Mouse (Mus musculus) midbrain, embryonic 12.5 days (tissue): ENCODE measurements at regions not wholly inside any gene's neighbourhood (a gene's known extent, or its start where the extent isn't known, plus 50 kb on each side); places are given as distances from the start of the nearest gene placed in this dataset.

Experiments
- ATAC-seq: fragments of 200-750 bp; cut with Nextera tagmentation; 2 replicates; pipeline ENCODE4 v1.8.0; 2017; ENCODE audit warnings: low read depth, moderate TSS enrichment, moderate library complexity; ENCODE audit not compliant: low FRiP score
- H3K27ac ChIP-seq: fragments of 300-500 bp; sonication (generic); replicated peaks from 2 replicates; pipeline ENCODE4 v1.5.1; 2016; ENCODE audit warnings: mild to moderate bottlenecking
- H3K27me3 ChIP-seq: fragments of 300-500 bp; sonication (generic); 2 replicates; pipeline ENCODE4 v1.6.1; 2016; ENCODE audit warnings: mild to moderate bottlenecking
- H3K36me3 ChIP-seq: fragments of 300-500 bp; sonication (generic); 2 replicates; pipeline ENCODE4 v1.6.1; 2016
- H3K4me1 ChIP-seq: fragments of 300-500 bp; sonication (generic); 2 replicates; pipeline ENCODE4 v1.6.1; 2016
- H3K4me2 ChIP-seq: fragments of 300-500 bp; sonication (generic); replicated peaks from 2 replicates; pipeline ENCODE4 v1.6.1; 2016; ENCODE audit warnings: mild to moderate bottlenecking, moderate library complexity
- H3K4me3 ChIP-seq: fragments of 300-500 bp; sonication (generic); 2 replicates; pipeline ENCODE4 v1.5.1; 2016; ENCODE audit warnings: mild to moderate bottlenecking
- H3K9ac ChIP-seq: fragments of 300-500 bp; sonication (generic); replicated peaks from 2 replicates; pipeline ENCODE4 v1.6.1; 2016; ENCODE audit warnings: mild to moderate bottlenecking, moderate library complexity
- H3K9me3 ChIP-seq: fragments of 300-500 bp; sonication (generic); 2 replicates; pipeline ENCODE4 v1.6.1; 2016; ENCODE audit warnings: mild to moderate bottlenecking
- WGBS: fragments of 180-500 bp; shearing (Covaris S2); methylation state at CpG from one replicate; pipeline ENCODE4 v1.1.7; 2016; 5-methylcytosine and 5-hydroxymethylcytosine counted together

GRCm38 (mm10) chr14:100361346-100362029 lies 77.0 kb upstream of the Klf12 start:
- Histone ChIP-seq H3K4me3 (no peak overlapping the region), H3K36me3 (no peaks in the 10 kb centered on the region), H3K27ac (no peak overlapping the region), H3K9me3 (no peaks in the 10 kb centered on the region), H3K4me2 (no peak overlapping the region), H3K9ac (no peak overlapping the region), H3K4me1 (peaks cover 7% of the 10 kb centered on the region; the same call in 1 of the 2 replicates), H3K27me3 (no peaks in the 10 kb centered on the region)
- no peak for ATAC-seq
- 90% methylated on average over 1 of the region's 1 CpGs for WGBS

- no peaks in the 10 kb centered on the region for H3K27me3 ChIP-seq
- H3K4me1 ChIP-seq = peaks cover 7% of the 10 kb centered on the region; the same call in 1 of the 2 replicates
- H3K9ac ChIP-seq = no peak overlapping the region
- no peaks in the 10 kb centered on the region for H3K9me3 ChIP-seq
- no peaks in the 10 kb centered on the region for H3K36me3 ChIP-seq
- 79% methylated on average over 3 of the region's 3 CpGs for WGBS
- no peak overlapping the region for H3K4me2 ChIP-seq
- H3K27ac ChIP-seq = no peak overlapping the region
- no peak for ATAC-seq
- H3K4me3 ChIP-seq = no peak overlapping the region
Measured at GRCm38 (mm10) chr14:100359881-100360280, 75.4 kb upstream of the Klf12 start.

GRCm38 (mm10) chr14:100357131-100357530 lies 72.7 kb upstream of the Klf12 start:
- Histone ChIP-seq H3K4me2 (no peak overlapping the region), H3K27ac (no peak overlapping the region), H3K36me3 (no peaks in the 10 kb centered on the region), H3K9me3 (no peaks in the 10 kb centered on the region), H3K4me3 (no peak overlapping the region), H3K9ac (no peak overlapping the region), H3K4me1 (peaks cover 9% of the 10 kb centered on the region; the same call in 1 of the 2 replicates), H3K27me3 (no peaks in the 10 kb centered on the region)
- no peak for ATAC-seq
- 83% methylated on average over 4 of the region's 4 CpGs for WGBS

- ATAC-seq = no peak
- no peak overlapping the region for H3K4me2 ChIP-seq
- H3K4me3 ChIP-seq = no peak overlapping the region
- H3K4me1 ChIP-seq = 0 out of 2 replicates have a peak, but pooled peaks cover 2% of the 10 kb centered on the region
- no peaks in the 10 kb centered on the region for H3K27me3 ChIP-seq
- H3K27ac ChIP-seq = no peak overlapping the region
- H3K36me3 ChIP-seq = no peaks in the 10 kb centered on the region
- 84% methylated on average over 4 of the region's 4 CpGs for WGBS
- no peaks in the 10 kb centered on the region for H3K9me3 ChIP-seq
- no peak overlapping the region for H3K9ac ChIP-seq
Measured at GRCm38 (mm10) chr14:100353508-100353907, 69.0 kb upstream of the Klf12 start.

- Histone ChIP-seq H3K27ac (no peak overlapping the region), H3K27me3 (no peaks in the 10 kb centered on the region), H3K4me3 (no peak overlapping the region), H3K4me2 (no peak overlapping the region), H3K9ac (no peak overlapping the region), H3K36me3 (no peaks in the 10 kb centered on the region), H3K9me3 (no peaks in the 10 kb centered on the region), H3K4me1 (0 out of 2 replicates have a peak, but pooled peaks cover 2% of the 10 kb centered on the region)
- no peak for ATAC-seq
- WGBS = 50% methylated on average over 4 of the region's 4 CpGs
Measured at GRCm38 (mm10) chr14:100352961-100353452, 68.5 kb upstream of the Klf12 start.

- 90% methylated on average over 7 of the region's 7 CpGs for WGBS
- H3K4me3 ChIP-seq = no peak overlapping the region
- H3K4me1 ChIP-seq = 0 out of 2 replicates have a peak, but pooled peaks cover 2% of the 10 kb centered on the region
- no peak overlapping the region for H3K4me2 ChIP-seq
- ATAC-seq = no peak
- no peak overlapping the region for H3K27ac ChIP-seq
- no peaks in the 10 kb centered on the region for H3K27me3 ChIP-seq
- no peaks in the 10 kb centered on the region for H3K9me3 ChIP-seq
- H3K36me3 ChIP-seq = no peaks in the 10 kb centered on the region
- H3K9ac ChIP-seq = no peak overlapping the region
Measured at GRCm38 (mm10) chr14:100351004-100351403, 66.5 kb upstream of the Klf12 start.

- Histone ChIP-seq H3K4me1 (0 out of 2 replicates have a peak, but pooled peaks cover 2% of the 10 kb centered on the region), H3K4me3 (no peak overlapping the region), H3K36me3 (no peaks in the 10 kb centered on the region), H3K9me3 (no peaks in the 10 kb centered on the region), H3K9ac (no peak overlapping the region), H3K27ac (no peak overlapping the region), H3K4me2 (no peak overlapping the region), H3K27me3 (no peaks in the 10 kb centered on the region)
- no peak for ATAC-seq
- 88% methylated on average over 9 of the region's 9 CpGs for WGBS
Measured at GRCm38 (mm10) chr14:100350021-100350790, 65.7 kb upstream of the Klf12 start.

GRCm38 (mm10) chr14:100348336-100349164 lies 64.1 kb upstream of the Klf12 start:
- no peak overlapping the region for H3K27ac ChIP-seq
- no peaks in the 10 kb centered on the region for H3K36me3 ChIP-seq
- no peaks in the 10 kb centered on the region for H3K9me3 ChIP-seq
- no peak overlapping the region for H3K9ac ChIP-seq
- H3K4me2 ChIP-seq = no peak overlapping the region
- H3K4me1 ChIP-seq = 0 out of 2 replicates have a peak, but pooled peaks cover 2% of the 10 kb centered on the region
- 97% methylated on average over 4 of the region's 4 CpGs for WGBS
- no peak overlapping the region for H3K4me3 ChIP-seq
- H3K27me3 ChIP-seq = no peaks in the 10 kb centered on the region
- ATAC-seq = no peak

GRCm38 (mm10) chr14:100336926-100337325 lies 52.4 kb upstream of the Klf12 start:
- H3K9ac ChIP-seq = no peak overlapping the region
- no peaks in the 10 kb centered on the region for H3K4me1 ChIP-seq
- H3K4me2 ChIP-seq = no peak overlapping the region
- H3K4me3 ChIP-seq = no peak overlapping the region
- H3K27me3 ChIP-seq = no peaks in the 10 kb centered on the region
- 89% methylated on average over 4 of the region's 4 CpGs for WGBS
- no peaks in the 10 kb centered on the region for H3K36me3 ChIP-seq
- no peak overlapping the region for H3K27ac ChIP-seq
- H3K9me3 ChIP-seq = no peaks in the 10 kb centered on the region
- no peak for ATAC-seq
